Mouse (Mus musculus) neural tube, embryonic 13.5 days (tissue): ENCODE results near the gene Gm4846. TPM values are rescaled to one million over a fixed set of nuclear protein-coding genes. Genes with fewer than 3 reads are reported as not detected.
"Not testable (repeated sequence)": the region's sequence is repeated elsewhere in the genome, so short reads cannot be mapped to it uniquely, and the experiment has no call there.

Source experiments
- ATAC-seq: fragments of 200-750 bp; cut with Nextera tagmentation; 2 replicates; pipeline ENCODE4 v1.8.0; 2017; ENCODE audit warnings: low read depth, mild to moderate bottlenecking, moderate TSS enrichment, moderate library complexity
- H3K27ac ChIP-seq: fragments of 300-500 bp; sonication (generic); replicated peaks from 2 replicates; pipeline ENCODE4 v1.5.1; 2015; ENCODE audit warnings: moderate library complexity, mild to moderate bottlenecking, inconsistent platforms
- H3K27me3 ChIP-seq: fragments of 300-500 bp; sonication (generic); 2 replicates; pipeline ENCODE4 v1.6.1; 2015; ENCODE audit warnings: mild to moderate bottlenecking, inconsistent platforms
- H3K36me3 ChIP-seq: fragments of 300-500 bp; sonication (generic); 2 replicates; pipeline ENCODE4 v1.6.1; 2015; ENCODE audit warnings: mild to moderate bottlenecking, inconsistent platforms
- H3K4me1 ChIP-seq: fragments of 300-500 bp; sonication (generic); replicated peaks from 2 replicates; pipeline ENCODE4 v1.6.1; 2015; ENCODE audit warnings: inconsistent platforms
- H3K4me2 ChIP-seq: fragments of 300-500 bp; sonication (generic); 2 replicates; pipeline ENCODE4 v1.6.1; 2015; ENCODE audit warnings: inconsistent platforms, mild to moderate bottlenecking, moderate library complexity
- H3K4me3 ChIP-seq: fragments of 300-500 bp; sonication (generic); 2 replicates; pipeline ENCODE4 v1.5.1; 2015; ENCODE audit warnings: mild to moderate bottlenecking, inconsistent platforms
- H3K9ac ChIP-seq: fragments of 300-500 bp; sonication (generic); 2 replicates; pipeline ENCODE4 v1.6.1; 2015; ENCODE audit warnings: moderate library complexity, mild to moderate bottlenecking, inconsistent platforms
- H3K9me3 ChIP-seq: fragments of 300-500 bp; sonication (generic); 2 replicates; pipeline ENCODE4 v1.6.1; 2016; ENCODE audit warnings: inconsistent platforms
- WGBS: fragments of 180-500 bp; shearing (Covaris S2); methylation state at CpG from one replicate; pipeline ENCODE4 v1.1.7; 2015; 5-methylcytosine and 5-hydroxymethylcytosine counted together
- polyA plus RNA-seq: library from polyadenylated mRNA; unstranded; fragments of >200 nt; fragmentation: Nextera tagmentation; extraction: Ambion mirVana; gene quantifications from 2 replicates; pipeline ENCODE4 v1.2.1, GENCODE M21; 2015

Gm4846 gene
- polyA plus RNA-seq: not detected in 2 replicates

- not testable (repeated sequence) for H3K27me3 ChIP-seq, H3K9ac ChIP-seq, H3K9me3 ChIP-seq, H3K36me3 ChIP-seq, ATAC-seq, H3K27ac ChIP-seq, H3K4me3 ChIP-seq, H3K4me1 ChIP-seq, H3K4me2 ChIP-seq
- WGBS: 63% methylated on average over 1 of the region's 1 CpGs
These were observed at the start of gene Gm4846 for GRCm38 (mm10) chr1:166497488-166497887. Gene Gm4846 (minus strand): TSS chr1:166497588.

GRCm38 (mm10) chr1:166531521-166531920 lies 34.1 kb upstream of the Gm4846 start:
- WGBS: 89% methylated on average over 2 of the region's 2 CpGs
- H3K4me2 ChIP-seq: not testable (repeated sequence)

GRCm38 (mm10) chr1:166524709-166525108 lies 27.3 kb upstream of the Gm4846 start:
- H3K4me1 ChIP-seq, H3K4me3 ChIP-seq, H3K27me3 ChIP-seq, H3K4me2 ChIP-seq, H3K27ac ChIP-seq, H3K9ac ChIP-seq, H3K36me3 ChIP-seq, H3K9me3 ChIP-seq, ATAC-seq: not testable (repeated sequence)
- 85% methylated on average over 2 of the region's 2 CpGs for WGBS

More at GRCm38 (mm10) chr1:166531521-166531920, 34.1 kb upstream of the Gm4846 start:
- not testable (repeated sequence) for H3K27ac ChIP-seq, H3K27me3 ChIP-seq, H3K9ac ChIP-seq, H3K9me3 ChIP-seq, H3K4me3 ChIP-seq, H3K4me1 ChIP-seq, H3K36me3 ChIP-seq, ATAC-seq

- not testable (repeated sequence) for H3K4me2 ChIP-seq, H3K36me3 ChIP-seq, H3K9me3 ChIP-seq, H3K27ac ChIP-seq, ATAC-seq, H3K4me3 ChIP-seq, H3K9ac ChIP-seq, H3K4me1 ChIP-seq, H3K27me3 ChIP-seq
- WGBS: 91% methylated on average over 6 of the region's 6 CpGs
These were observed 22.2 kb upstream of the Gm4846 start for GRCm38 (mm10) chr1:166519626-166520025.

- no peak overlapping the region for H3K27ac ChIP-seq
- no peaks in the 10 kb centered on the region for H3K36me3 ChIP-seq
- no peak overlapping the region for H3K4me2 ChIP-seq
- WGBS: 92% methylated on average over 1 of the region's 1 CpGs
- no peak for ATAC-seq
- no peak overlapping the region for H3K4me3 ChIP-seq
- no peaks in the 10 kb centered on the region for H3K4me1 ChIP-seq
- H3K9me3 ChIP-seq: no peaks in the 10 kb centered on the region; the same call in 1 of the 2 replicates
- no peak overlapping the region for H3K9ac ChIP-seq
- no peaks in the 10 kb centered on the region for H3K27me3 ChIP-seq
These were observed 19.2 kb upstream of the Gm4846 start for GRCm38 (mm10) chr1:166516556-166516955.

GRCm38 (mm10) chr1:166504206-166504605 lies 6.8 kb upstream of the Gm4846 start:
- not testable (repeated sequence) for H3K4me3 ChIP-seq, H3K36me3 ChIP-seq, H3K4me2 ChIP-seq, H3K4me1 ChIP-seq, H3K9ac ChIP-seq, H3K27me3 ChIP-seq, ATAC-seq, H3K27ac ChIP-seq, H3K9me3 ChIP-seq
- 89% methylated on average over 2 of the region's 2 CpGs for WGBS

- no peaks in the 10 kb centered on the region for H3K36me3 ChIP-seq
- ATAC-seq: no peak
- H3K9me3 ChIP-seq: no peaks in the 10 kb centered on the region
- H3K27ac ChIP-seq: no peak overlapping the region
- H3K4me3 ChIP-seq: no peak overlapping the region
- no peak overlapping the region for H3K4me2 ChIP-seq
- WGBS: 92% methylated on average over 2 of the region's 2 CpGs
- no peaks in the 10 kb centered on the region for H3K4me1 ChIP-seq
- no peaks in the 10 kb centered on the region for H3K27me3 ChIP-seq
- H3K9ac ChIP-seq: no peak overlapping the region
These were observed 17.9 kb downstream of the Gm4846 start for GRCm38 (mm10) chr1:166479503-166479902.

GRCm38 (mm10) chr1:166467172-166467571 lies 30.2 kb downstream of the Gm4846 start:
- H3K4me1 ChIP-seq: no peaks in the 10 kb centered on the region
- H3K9me3 ChIP-seq: no peaks in the 10 kb centered on the region
- ATAC-seq: no peak
- WGBS: 87% methylated on average over 3 of the region's 3 CpGs
- no peaks in the 10 kb centered on the region for H3K36me3 ChIP-seq
- H3K4me3 ChIP-seq: no peak overlapping the region
- no peaks in the 10 kb centered on the region for H3K27me3 ChIP-seq
- no peak overlapping the region for H3K9ac ChIP-seq
- no peak overlapping the region for H3K4me2 ChIP-seq
- no peak overlapping the region for H3K27ac ChIP-seq

- H3K9ac ChIP-seq: no peak overlapping the region
- H3K36me3 ChIP-seq: no peaks in the 10 kb centered on the region
- no peak overlapping the region for H3K4me2 ChIP-seq
- ATAC-seq: no peak
- 93% methylated on average over 4 of the region's 4 CpGs for whole genome bisulfite sequencing
- H3K27me3 ChIP-seq: no peaks in the 10 kb centered on the region
- no peak overlapping the region for H3K27ac ChIP-seq
- H3K4me1 ChIP-seq: no peaks in the 10 kb centered on the region
- H3K9me3 ChIP-seq: no peaks in the 10 kb centered on the region
- no peak overlapping the region for H3K4me3 ChIP-seq
These were observed 34.8 kb downstream of the Gm4846 start for GRCm38 (mm10) chr1:166462544-166462943.

- no peaks in the 10 kb centered on the region for H3K27me3 ChIP-seq
- no peak overlapping the region for H3K27ac ChIP-seq
- 92% methylated on average over 3 of the region's 3 CpGs for WGBS
- H3K4me2 ChIP-seq: no peak overlapping the region
- H3K9ac ChIP-seq: no peak overlapping the region
- ATAC-seq: no peak
- H3K4me3 ChIP-seq: no peak overlapping the region
- H3K36me3 ChIP-seq: no peaks in the 10 kb centered on the region
- no peaks in the 10 kb centered on the region for H3K4me1 ChIP-seq
- no peaks in the 10 kb centered on the region for H3K9me3 ChIP-seq
These were observed 55.4 kb downstream of the Gm4846 start for GRCm38 (mm10) chr1:166441992-166442391.

- H3K27me3 ChIP-seq: no peaks in the 10 kb centered on the region
- ATAC-seq: no peak
- H3K4me2 ChIP-seq: no peak overlapping the region
- WGBS: 72% methylated on average over 6 of the region's 6 CpGs
- no peak overlapping the region for H3K9ac ChIP-seq
- H3K27ac ChIP-seq: no peak overlapping the region
- no peaks in the 10 kb centered on the region for H3K36me3 ChIP-seq
- H3K9me3 ChIP-seq: no peaks in the 10 kb centered on the region
- no peak overlapping the region for H3K4me3 ChIP-seq
- H3K4me1 ChIP-seq: no peaks in the 10 kb centered on the region
These were observed 58.0 kb downstream of the Gm4846 start for GRCm38 (mm10) chr1:166439426-166439825.
